Mouse (Mus musculus) right cerebral cortex, adult 2 months (tissue): ENCODE measurements at regions not wholly inside any gene's neighbourhood (a gene's known extent, or its start where the extent isn't known, plus 50 kb on each side); places are given as distances from the start of the nearest gene placed in this dataset.
"Not testable (repeated sequence)": the region's sequence is repeated elsewhere in the genome, so short reads cannot be mapped to it uniquely, and the experiment has no call there.

Source experiments
- DNase-seq, 2 experiments: peaks; one replicate each; pipeline ENCODE4 v3.0.0; 2021 to 2022; ENCODE audit warnings: low spot score in 2 of 2

- no peak for DNase-seq
Measured at GRCm38 (mm10) chr4:66691598-66692220, 135.7 kb upstream of the Tlr4 start.

- DNase-seq = no peak
Measured at GRCm38 (mm10) chr4:66693982-66694578, 133.3 kb upstream of the Tlr4 start.

- DNase-seq = no peak
Measured at GRCm38 (mm10) chr4:66715821-66716760, 111.3 kb upstream of the Tlr4 start.

GRCm38 (mm10) chr4:66737407-66737806, 90.0 kb upstream of the Tlr4 start:
- DNase-seq = no peak

- not testable (repeated sequence) for DNase-seq
Measured at GRCm38 (mm10) chr4:66743421-66743820, 84.0 kb upstream of the Tlr4 start.

GRCm38 (mm10) chr4:66768762-66769161, 58.6 kb upstream of the Tlr4 start:
- peak; percentile 79 to 81 for DNase-seq
